Mouse (Mus musculus): Measurements from ENCODE around the gene Dagla. TPM values are rescaled to one million over a fixed set of nuclear protein-coding genes. Genes with fewer than 3 reads are reported as not detected.
A peak's percentile ranks its signal among the peaks of the same experiment; 100 is the strongest.

Gene Dagla
- total RNA-seq, 2 experiments from 2014 or later: 8.3 TPM

- peak; percentile 91 for DNase-seq (ENCODE audit: low spot score)
Observed at GRCm38 (mm10) chr19:10203848-10204615, 100.6 kb downstream of the Dagla start, which contains the start of the genes Tmem258 and Fen1. Gene Tmem258 (plus strand): TSS chr19:10204014. Gene Fen1 (minus strand): TSS chr19:10204169.

- no peak for DNase-seq (ENCODE audit: low spot score)
Observed at GRCm38 (mm10) chr19:10203146-10203847, 101.4 kb downstream of the Dagla start.

GRCm38 (mm10) chr19:10198723-10199122 lies 106.0 kb downstream of the Dagla start:
- peak; percentile 75 for DNase-seq (ENCODE audit: low spot score)

- no peak for DNase-seq (ENCODE audit: low spot score)
Observed at GRCm38 (mm10) chr19:10198286-10198685, 106.4 kb downstream of the Dagla start.

GRCm38 (mm10) chr19:10197130-10197529 lies 107.5 kb downstream of the Dagla start:
- DNase-seq (ENCODE audit: low spot score): no peak

Other genes with a start within 250 kb of the Dagla start
- gene Fads2, start 203.1 kb downstream of the Dagla start, total RNA-seq (2021): 1 to 10 TPM; 1.8 to 2.4 TPM
- 1 to 10 TPM; 4.1 to 6.2 TPM for gene Fads1, start 122.0 kb downstream of the Dagla start, total RNA-seq (2021)
- gene Tmem258, start 100.9 kb downstream of the Dagla start, total RNA-seq (2021): 10 to 100 TPM; 83.7 to 89.8 TPM
- gene Fen1, start 100.7 kb downstream of the Dagla start, total RNA-seq (2021): 1 to 10 TPM; 3.6 to 4.3 TPM
- not detected for gene Myrf, start 64.1 kb downstream of the Dagla start, total RNA-seq (2021)
- 1 to 10 TPM; 1.5 TPM for gene Syt7, start 84.2 kb upstream of the Dagla start, total RNA-seq (2021)
- under 1 TPM; 0.17 to 0.18 TPM for gene Lrrc10b, start 152.6 kb upstream of the Dagla start, total RNA-seq (2021)
- gene Ppp1r32, start 178.1 kb upstream of the Dagla start, total RNA-seq (2021): under 1 TPM; 0.82 to 0.85 TPM
- gene Cpsf7, start 220.4 kb upstream of the Dagla start, total RNA-seq (2021): 10 to 100 TPM; 15.4 to 19.8 TPM
- 10 to 100 TPM; 45.0 to 47.5 TPM for gene Sdhaf2, start 221.3 kb upstream of the Dagla start, total RNA-seq (2021)